In the genomic region with DNA sequence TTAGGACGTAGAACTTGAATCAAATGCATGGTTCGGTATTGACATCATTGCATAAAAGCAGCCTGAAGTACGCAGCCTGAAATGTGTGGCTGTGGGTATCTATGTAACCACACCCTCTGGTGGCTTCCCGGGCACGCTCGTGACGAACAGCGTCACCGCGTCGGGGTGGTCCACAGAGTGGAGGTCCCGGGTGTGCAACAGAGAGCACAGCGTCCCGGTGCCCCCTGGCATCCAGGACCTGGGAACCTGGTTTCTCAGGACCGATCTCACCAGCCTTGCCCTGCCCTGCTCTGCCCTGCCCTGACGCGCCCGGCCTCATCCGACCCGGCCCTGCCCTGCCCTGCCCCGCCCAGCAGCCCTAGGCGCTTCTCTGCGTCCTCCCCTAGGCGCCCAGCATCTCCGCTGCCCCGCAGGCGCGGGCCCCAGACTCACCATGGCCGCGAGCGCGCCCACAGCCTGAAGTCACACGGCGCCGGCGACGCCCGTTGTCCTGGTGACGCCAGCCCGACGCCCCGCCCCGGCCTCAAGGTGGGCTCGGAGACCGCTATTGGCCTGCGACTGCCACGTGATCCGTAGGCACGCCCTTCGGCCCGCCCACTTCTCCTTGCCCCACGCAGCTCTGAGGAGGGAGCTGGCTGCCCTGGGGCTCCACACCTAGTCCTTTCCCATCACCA, we compare ENCODE assay signal across 8 mouse cellular contexts. TPM values are rescaled to one million over a fixed set of nuclear protein-coding genes. Genes with fewer than 3 reads are reported as not detected.
DNase-seq lines count a peak whose midpoint lies in the region; ATAC-seq and TF ChIP-seq lines count a peak whose summit lies in the region.

No protein-coding gene starts in this region.

- H3K36me3 ChIP-seq in megakaryocyte, embryonic 14.5 days (replicated peaks; ENCODE audit: low read length): no peaks in the 10 kb centered on the region

- TF ChIP-seq CTCF in gastrocnemius, adult 2 months (IDR thresholded peaks at IDR 0.05): no peak

- peaks cover 21% of the 10 kb centered on the region for H3K4me1 ChIP-seq in megakaryocyte, embryonic 14.5 days

- peak overlapping the region; percentile 74 for H3K4me3 ChIP-seq in gastrocnemius, adult 2 months
- peak overlapping the region; percentile 95 for H3K4me3 ChIP-seq in megakaryocyte, embryonic 14.5 days (replicated peaks)

- DNase-seq in adipocyte (ENCODE audit: low spot score): peak; percentile 5
- peak; percentile 71 for DNase-seq in gastrocnemius, adult 2 months
- DNase-seq in induced T-regulatory cell, adult 2 months (ENCODE audit: low read depth): peak; percentile 91
- DNase-seq in left cerebral cortex, adult 9 months (ENCODE audit: low spot score in 2 of 2): peak; percentile 79 to 86
- peak; percentile 84 to 86 for DNase-seq in right cerebral cortex, adult 2 months (ENCODE audit: low spot score in 2 of 2)
- peak; percentile 44 to 65 for DNase-seq in urinary bladder, postnatal 4 days (ENCODE audit: low spot score in 2 of 2)

- peaks cover 9% of the 10 kb centered on the region for H3K9me3 ChIP-seq in megakaryocyte, embryonic 14.5 days

- ATAC-seq in common myeloid progenitor, adult 5-6 weeks (replicated peaks; ENCODE audit: low read depth, poor library complexity, severe bottlenecking): peak; percentile 91

- peaks cover 40% of the 10 kb centered on the region for H3K27me3 ChIP-seq in megakaryocyte, embryonic 14.5 days (replicated peaks)

- intact Hi-C loops in gastrocnemius, adult 2 months (cut with DNase I): no loop called here

- peak overlapping the region; percentile 51 for H3K27ac ChIP-seq in gastrocnemius, adult 2 months

RNA-seq across cellular contexts. Expression of a gene that starts 19.6 kb away (rescaled TPM):
- total RNA-seq in common myeloid progenitor, adult 5-6 weeks (2017): 0.49 and 0.78 TPM in 2 replicates
- 1 to 10 TPM in 1 of 2 experiments, under 1 TPM in 1; 0.43 to 1.1 TPM for total RNA-seq in gastrocnemius, adult 2 months (2021)
- 0.70 and 1.8 TPM in 2 replicates for polyA plus RNA-seq in megakaryocyte, embryonic 14.5 days (2012; ENCODE audit: insufficient read depth, low replicate concordance)

RNA-seq across cellular contexts. Expression of a gene that starts 30.5 kb away (rescaled TPM):
- not detected in 2 replicates for total RNA-seq in common myeloid progenitor, adult 5-6 weeks (2017)
- 1 to 10 TPM in 1 of 2 experiments, under 1 TPM in 1; 0.69 to 1.1 TPM for total RNA-seq in gastrocnemius, adult 2 months (2021)
- polyA plus RNA-seq in megakaryocyte, embryonic 14.5 days (2012; ENCODE audit: insufficient read depth, low replicate concordance): 0.66 TPM in 1 of 2 replicates, not detected in the other

Comparison
In these comparisons a context has a peak if more than half of its experiments do, and no peak if none do; other contexts are left out.
1. Peak in every context shown above with its lines: DNase-seq, ATAC-seq, H3K4me3 ChIP-seq and H3K27ac ChIP-seq.
2. DNase-seq: peak in every context shown above with its lines; median percentile 91 in induced T-regulatory cell, adult 2 months; 85 in right cerebral cortex, adult 2 months; 82 in left cerebral cortex, adult 9 months; 71 in gastrocnemius, adult 2 months; 54 in urinary bladder, postnatal 4 days; 5 in adipocyte.